In the genomic region with DNA sequence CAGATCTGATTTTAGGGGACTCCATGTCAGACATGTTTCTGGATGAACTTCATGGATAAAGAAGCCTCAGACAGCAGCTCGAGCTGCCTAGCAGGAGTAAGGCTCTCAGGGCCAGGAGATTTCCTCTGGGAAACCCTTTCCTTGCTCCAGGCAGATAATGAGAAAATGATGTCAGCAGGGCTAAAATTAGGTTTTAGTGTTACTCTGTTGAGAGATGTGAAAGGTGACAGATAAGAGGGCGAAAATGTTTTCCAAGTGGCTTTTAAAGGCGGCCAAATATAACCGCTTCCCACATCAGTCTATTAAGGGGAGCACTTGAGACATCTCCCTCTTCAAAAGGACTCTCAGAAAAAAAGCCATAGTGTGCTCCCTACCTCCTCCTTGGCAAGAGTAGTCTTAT, we compare ENCODE assay signal across 21 mouse cellular contexts.
DNase-seq lines count a peak whose midpoint lies in the region; ATAC-seq and TF ChIP-seq lines count a peak whose summit lies in the region.
"Had no signal": no experiment of that assay in that cellular context is flagged by ENCODE, and none has a peak within 500 bp of the region (broad histone marks: within the 10 kb centered on the region; RNA-seq: fewer than 3 reads in every experiment).

No protein-coding gene starts in this region.

- TF ChIP-seq CTCF in lung, embryonic 14.5 days (IDR thresholded peaks at IDR 0.05; ENCODE audit: low read depth), result no peak

- peaks cover 10% of the 10 kb centered on the region; the same call in 1 of the 2 replicates for H3K4me1 ChIP-seq in lung, embryonic 14.5 days (ENCODE audit: insufficient read depth)
- H3K4me1 ChIP-seq in heart, embryonic 13.5 days, result peaks cover 65% of the 10 kb centered on the region

- no peak overlapping the region for H3K27ac ChIP-seq in lung, embryonic 14.5 days (ENCODE audit: low read depth)
- H3K27ac ChIP-seq in heart, embryonic 13.5 days (replicated peaks), result peak overlapping the region; percentile 51
- H3K27ac ChIP-seq: embryonic facial prominence, embryonic 13.5 days; hindbrain, embryonic 12.5 days; left cerebral cortex, adult 2 months; limb, embryonic 10.5 days had no signal

- DNase-seq in lung, embryonic 14.5 days, result peak; percentile 26
- DNase-seq in lung, postnatal 36 days, result no peak
- DNase-seq in heart, adult 8-10 months (ENCODE audit: low spot score), result peak; percentile 75
- DNase-seq in heart, postnatal 36 days, result peak; percentile 11 to 31
- DNase-seq in yolk sac, embryonic 10.5 days (ENCODE audit: low spot score), result no peak
- no peak for DNase-seq in adrenal gland, adult (ENCODE audit: inconsistent age in 2 of 2, low spot score in 1 of 2)
- DNase-seq: adrenal gland, postnatal 14 days; cerebellum, adult 11 months; forebrain, postnatal 0 days; gastrocnemius, postnatal 10 days; kidney, postnatal 36 days; layer of hippocampus, adult 9-11 months; lung, adult 18-20 months; thymus, postnatal 14 days had no signal

- H3K4me2 ChIP-seq in lung, embryonic 14.5 days, result no peak overlapping the region
- peak overlapping the region; percentile 49 for H3K4me2 ChIP-seq in heart, embryonic 13.5 days
- H3K4me2 ChIP-seq: embryonic facial prominence, embryonic 13.5 days; hindbrain, embryonic 12.5 days had no signal

- no peaks in the 10 kb centered on the region for H3K36me3 ChIP-seq in lung, embryonic 14.5 days (ENCODE audit: insufficient read depth)
- H3K36me3 ChIP-seq in heart, embryonic 13.5 days, result no peaks in the 10 kb centered on the region; the same call in 1 of the 2 replicates
- H3K36me3 ChIP-seq: hindbrain, embryonic 12.5 days had no signal

- no peak overlapping the region for H3K9ac ChIP-seq in lung, embryonic 14.5 days
- peak overlapping the region; percentile 34; the same call in 1 of the 2 replicates for H3K9ac ChIP-seq in heart, embryonic 13.5 days
- H3K9ac ChIP-seq: embryonic facial prominence, embryonic 13.5 days; forebrain, postnatal 0 days; hindbrain, embryonic 12.5 days had no signal

- no peaks in the 10 kb centered on the region for H3K27me3 ChIP-seq in lung, embryonic 14.5 days (ENCODE audit: insufficient read depth, low read length)
- peaks cover 13% of the 10 kb centered on the region for H3K27me3 ChIP-seq in heart, embryonic 13.5 days (replicated peaks)
- H3K27me3 ChIP-seq: embryonic facial prominence, embryonic 13.5 days; hindbrain, embryonic 12.5 days; Patski had no signal

- no peak for ATAC-seq in lung, embryonic 14.5 days (ENCODE audit: insufficient read depth)
- ATAC-seq in heart, embryonic 13.5 days (ENCODE audit: extremely low read depth, insufficient number of reproducible peaks, low FRiP score, low TSS enrichment), result peak; percentile 33; the same call in 1 of the 2 replicates
- ATAC-seq: forebrain, postnatal 0 days; inflammation-experienced regulatory T-cells, adult 6 months; Patski had no signal

- 38% methylated on average over 4 of the region's 4 CpGs for WGBS in lung, embryonic 14.5 days
- WGBS in heart, embryonic 13.5 days, result 4% methylated on average over 4 of the region's 4 CpGs

- no peaks in the 10 kb centered on the region for H3K9me3 ChIP-seq in lung, embryonic 14.5 days (ENCODE audit: low read depth, low read length)
- no peaks in the 10 kb centered on the region for H3K9me3 ChIP-seq in heart, embryonic 13.5 days
- H3K9me3 ChIP-seq: embryonic facial prominence, embryonic 13.5 days; hindbrain, embryonic 12.5 days; limb, embryonic 10.5 days had no signal

- intact Hi-C loops in heart, postnatal 36 days (cut with DNase I), result no loop called here

- no peak overlapping the region for H3K4me3 ChIP-seq in lung, embryonic 14.5 days (ENCODE audit: low read depth, low read length)
- H3K4me3 ChIP-seq in heart, embryonic 13.5 days, result no peak overlapping the region
- H3K4me3 ChIP-seq: embryonic facial prominence, embryonic 13.5 days; hindbrain, embryonic 12.5 days; left cerebral cortex, adult 2 months; limb, embryonic 10.5 days had no signal

Comparison
In these comparisons a context has a peak if more than half of its experiments do, and no peak if none do; other contexts are left out.
1. DNase-seq: peak in lung, embryonic 14.5 days (single experiment), heart, adult 8-10 months (single experiment) and heart, postnatal 36 days (2 of 2); none in lung, postnatal 36 days (single experiment), yolk sac, embryonic 10.5 days (single experiment) and adrenal gland, adult (0 of 2).